Mouse (Mus musculus): Measurements from ENCODE around the gene Syde2.
"Not testable (repeated sequence)": the region's sequence is repeated elsewhere in the genome, so short reads cannot be mapped to it uniquely, and the experiment has no call there.

The Syde2 gene

GRCm38 (mm10) chr3:145987268-145987969 lies at the start of gene Syde2:
Syde2 (plus strand) TSS chr3:145987870.
- DNase-seq (ENCODE audit: low spot score) = peak; percentile 82

- no peak for DNase-seq (ENCODE audit: low spot score)
Measured at GRCm38 (mm10) chr3:145938405-145939349, 49.0 kb upstream of the Syde2 start.

GRCm38 (mm10) chr3:145939402-145939801 lies 48.3 kb upstream of the Syde2 start:
- no peak for DNase-seq (ENCODE audit: low spot score)

- no peak for DNase-seq (ENCODE audit: low spot score)
Measured at GRCm38 (mm10) chr3:145939971-145940370, 47.7 kb upstream of the Syde2 start.

GRCm38 (mm10) chr3:145941971-145942370 lies 45.7 kb upstream of the Syde2 start:
- peak; percentile 53 for DNase-seq (ENCODE audit: low spot score)

GRCm38 (mm10) chr3:145944348-145944747 lies 43.3 kb upstream of the Syde2 start:
- no peak for DNase-seq (ENCODE audit: low spot score)

- no peak for DNase-seq (ENCODE audit: low spot score)
Measured at GRCm38 (mm10) chr3:145945904-145946303, 41.8 kb upstream of the Syde2 start.

GRCm38 (mm10) chr3:145946654-145947053 lies 41.0 kb upstream of the Syde2 start:
- DNase-seq (ENCODE audit: low spot score) = no peak

- DNase-seq (ENCODE audit: low spot score) = no peak
Measured at GRCm38 (mm10) chr3:145947539-145948204, 40.0 kb upstream of the Syde2 start.

- DNase-seq (ENCODE audit: low spot score) = peak; percentile 43
Measured at GRCm38 (mm10) chr3:145950034-145950814, 37.4 kb upstream of the Syde2 start.

- DNase-seq (ENCODE audit: low spot score) = no peak
Measured at GRCm38 (mm10) chr3:145950815-145951130, 36.9 kb upstream of the Syde2 start.

GRCm38 (mm10) chr3:145951287-145952165 lies 36.1 kb upstream of the Syde2 start:
- no peak for DNase-seq (ENCODE audit: low spot score)

- no peak for DNase-seq (ENCODE audit: low spot score)
Measured at GRCm38 (mm10) chr3:145952945-145953344, 34.7 kb upstream of the Syde2 start.

GRCm38 (mm10) chr3:145953411-145953810 lies 34.3 kb upstream of the Syde2 start:
- no peak for DNase-seq (ENCODE audit: low spot score)

GRCm38 (mm10) chr3:145959824-145960223 lies 27.8 kb upstream of the Syde2 start:
- no peak for DNase-seq (ENCODE audit: low spot score)

- DNase-seq (ENCODE audit: low spot score) = no peak
Measured at GRCm38 (mm10) chr3:145962411-145962810, 25.3 kb upstream of the Syde2 start.

- DNase-seq (ENCODE audit: low spot score) = no peak
Measured at GRCm38 (mm10) chr3:145963101-145964017, 24.3 kb upstream of the Syde2 start.

- DNase-seq (ENCODE audit: low spot score) = no peak
Measured at GRCm38 (mm10) chr3:145964018-145964387, 23.7 kb upstream of the Syde2 start.

GRCm38 (mm10) chr3:145964473-145964872 lies 23.2 kb upstream of the Syde2 start:
- DNase-seq (ENCODE audit: low spot score) = peak; percentile 23

- not testable (repeated sequence) for DNase-seq (ENCODE audit: low spot score)
Measured at GRCm38 (mm10) chr3:145965583-145965982, 22.1 kb upstream of the Syde2 start.

Data from ovary, postnatal 14 days (tissue).